Mouse (Mus musculus) CH12.LX (cell line): ENCODE measurements around the gene Arhgef18.

Experiments used
- CHD1 ChIP-seq: IDR thresholded peaks from 2 replicates; pipeline ENCODE4 v1.6.1; 2012; ENCODE audit warnings: low read depth, low read length, improper control_type of control experiment, inconsistent platforms
- CTCF ChIP-seq, 2 experiments: IDR thresholded peaks in 1 of 2; conservative IDR thresholded peaks in 1 of 2; 2 replicates each; pipeline ENCODE4 v1.5.1; 2011 to 2012; ENCODE audit warnings: low read depth in 2 of 2, low read length in 2 of 2, improper control_type of control experiment in 1 of 2, inconsistent platforms in 1 of 2, mild to moderate bottlenecking in 1 of 2, moderate library complexity in 1 of 2
- GABPA ChIP-seq: IDR thresholded peaks from 2 replicates; pipeline ENCODE4 v1.6.1; 2012; ENCODE audit warnings: low read depth, low read length, improper control_type of control experiment, inconsistent platforms; ENCODE audit not compliant: insufficient replicate concordance
- MAX ChIP-seq: IDR thresholded peaks from 2 replicates; pipeline ENCODE4 v1.6.1; 2011; ENCODE audit warnings: low read length, improper control_type of control experiment
- MXI1 ChIP-seq: IDR thresholded peaks from 2 replicates; pipeline ENCODE4 v1.6.1; 2011; ENCODE audit warnings: mild to moderate bottlenecking, low read depth, low read length, improper control_type of control experiment
- NELFE ChIP-seq: IDR thresholded peaks from 2 replicates; pipeline ENCODE4 v1.6.1; 2011; ENCODE audit warnings: low read depth, low read length, improper control_type of control experiment
- POLR2A ChIP-seq: IDR thresholded peaks from 2 replicates; pipeline ENCODE4 v1.6.1; 2011; ENCODE audit warnings: low read depth, mild to moderate bottlenecking, improper control_type of control experiment, low read length
- POLR2AphosphoS2 ChIP-seq: IDR thresholded peaks from 2 replicates; pipeline ENCODE4 v1.6.1; 2011; ENCODE audit warnings: low read depth, low read length, improper control_type of control experiment
- USF2 ChIP-seq: conservative IDR thresholded peaks from 2 replicates; pipeline ENCODE4 v1.6.1; 2011; ENCODE audit warnings: low read depth, low read length, improper control_type of control experiment
- ZC3H11A ChIP-seq: IDR thresholded peaks from 2 replicates; pipeline ENCODE4 v1.6.1; 2012; ENCODE audit warnings: low read depth, mild to moderate bottlenecking, inconsistent platforms, low read length, improper control_type of control experiment

DNA sequence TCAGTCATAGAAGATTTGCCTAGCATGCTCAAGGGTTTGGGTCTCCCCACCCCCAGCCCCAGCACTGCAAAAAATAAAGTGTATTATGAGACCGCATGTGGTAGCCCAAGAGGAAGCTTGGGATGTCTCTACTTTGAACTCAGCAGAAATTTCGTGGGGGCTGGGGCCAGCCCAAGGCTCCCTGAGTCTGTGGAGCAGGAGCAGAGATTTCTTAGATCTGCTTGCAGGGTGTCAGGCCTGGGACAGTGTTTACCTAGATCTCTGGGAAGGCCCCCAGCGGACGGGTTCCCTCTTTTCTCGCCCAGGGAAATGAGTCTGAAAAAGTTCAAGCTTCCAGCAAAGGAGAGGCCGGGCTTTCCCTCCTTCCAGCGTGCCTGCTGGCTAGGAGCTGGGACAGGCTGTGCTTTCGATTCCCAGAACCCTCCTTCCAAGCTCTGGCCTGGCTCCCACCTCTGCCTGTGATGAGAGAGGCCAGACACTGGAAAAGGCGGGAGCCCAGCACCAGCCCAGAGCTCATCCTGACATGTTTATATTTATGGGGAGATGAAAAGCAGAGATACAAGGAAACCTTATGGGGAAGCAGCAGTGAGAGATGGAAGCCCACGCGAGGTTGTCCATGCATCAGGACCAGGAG lies 16.0 kb upstream of the Arhgef18 start:
- TF ChIP-seq CTCF (conservative IDR thresholded peaks at IDR 0.05 in 1 of 2, IDR thresholded peaks at IDR 0.05 in 1 of 2; ENCODE audit: low read depth in 2 of 2, low read length in 2 of 2) (no peak), MXI1 (no peak), ZC3H11A (no peak), GABPA (no peak), MAX (no peak), CHD1 (no peak), POLR2A (no peak), USF2 (no peak), NELFE (no peak), POLR2AphosphoS2 (no peak)
